Mouse (Mus musculus): ENCODE data around the gene Popdc2. TPM values are rescaled to one million over a fixed set of nuclear protein-coding genes. Genes with fewer than 3 reads are reported as not detected.

Popdc2 gene
- polyA plus RNA-seq, 1 experiment from 2014 or later: 0.73 TPM

DNA sequence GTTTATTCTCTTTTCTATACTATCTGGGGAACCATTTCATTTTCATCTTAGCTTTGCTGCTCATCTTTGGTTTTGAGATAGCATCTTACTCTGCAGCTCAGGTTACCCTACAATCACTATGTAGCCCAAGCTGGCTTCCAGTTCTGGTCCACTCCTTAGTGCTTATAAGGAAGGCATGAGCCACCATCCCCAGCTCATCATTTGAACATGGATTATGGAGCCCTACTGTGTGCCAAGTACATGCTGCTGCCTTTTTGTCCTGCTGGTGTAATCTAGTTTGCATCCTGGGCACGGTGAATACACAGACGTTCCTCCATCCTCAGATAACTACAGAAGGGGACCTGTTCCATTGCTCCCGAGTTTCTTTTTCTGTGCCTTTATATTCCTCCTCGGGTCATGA, 10.9 kb downstream of the Popdc2 start:
- DNase-seq (ENCODE audit: extremely low spot score, low spot score): no peak
- no peaks in the 10 kb centered on the region for H3K9me3 ChIP-seq
- no peak overlapping the region for H3K4me3 ChIP-seq
- peaks cover 18% of the 10 kb centered on the region for H3K4me1 ChIP-seq
- H3K36me3 ChIP-seq (replicated peaks): no peaks in the 10 kb centered on the region
- H3K27ac ChIP-seq: no peak overlapping the region
- WGBS: 88% methylated on average over 4 of the region's 4 CpGs
- no peaks in the 10 kb centered on the region for H3K27me3 ChIP-seq (ENCODE audit: poor library complexity, severe bottlenecking)

GRCm38 (mm10) chr16:38373439-38373838, 11.4 kb downstream of the Popdc2 start:
- peaks cover 16% of the 10 kb centered on the region for H3K4me1 ChIP-seq
- H3K27me3 ChIP-seq (ENCODE audit: poor library complexity, severe bottlenecking): no peaks in the 10 kb centered on the region
- H3K9me3 ChIP-seq: no peaks in the 10 kb centered on the region
- WGBS: 84% methylated on average over 10 of the region's 10 CpGs
- no peak overlapping the region for H3K27ac ChIP-seq
- no peak for DNase-seq (ENCODE audit: extremely low spot score, low spot score)
- H3K4me3 ChIP-seq: no peak overlapping the region
- H3K36me3 ChIP-seq (replicated peaks): no peaks in the 10 kb centered on the region

GRCm38 (mm10) chr16:38373941-38374340, 11.9 kb downstream of the Popdc2 start:
- Histone ChIP-seq H3K9me3 (no peaks in the 10 kb centered on the region), H3K36me3 (replicated peaks) (no peaks in the 10 kb centered on the region), H3K27ac (no peak overlapping the region), H3K4me3 (peak overlapping the region; percentile 4; the same call in 1 of the 2 replicates), H3K27me3 (ENCODE audit: poor library complexity, severe bottlenecking) (no peaks in the 10 kb centered on the region), H3K4me1 (peaks cover 19% of the 10 kb centered on the region)
- no peak for DNase-seq (ENCODE audit: extremely low spot score, low spot score)
- 86% methylated on average over 16 of the region's 16 CpGs for WGBS

DNA sequence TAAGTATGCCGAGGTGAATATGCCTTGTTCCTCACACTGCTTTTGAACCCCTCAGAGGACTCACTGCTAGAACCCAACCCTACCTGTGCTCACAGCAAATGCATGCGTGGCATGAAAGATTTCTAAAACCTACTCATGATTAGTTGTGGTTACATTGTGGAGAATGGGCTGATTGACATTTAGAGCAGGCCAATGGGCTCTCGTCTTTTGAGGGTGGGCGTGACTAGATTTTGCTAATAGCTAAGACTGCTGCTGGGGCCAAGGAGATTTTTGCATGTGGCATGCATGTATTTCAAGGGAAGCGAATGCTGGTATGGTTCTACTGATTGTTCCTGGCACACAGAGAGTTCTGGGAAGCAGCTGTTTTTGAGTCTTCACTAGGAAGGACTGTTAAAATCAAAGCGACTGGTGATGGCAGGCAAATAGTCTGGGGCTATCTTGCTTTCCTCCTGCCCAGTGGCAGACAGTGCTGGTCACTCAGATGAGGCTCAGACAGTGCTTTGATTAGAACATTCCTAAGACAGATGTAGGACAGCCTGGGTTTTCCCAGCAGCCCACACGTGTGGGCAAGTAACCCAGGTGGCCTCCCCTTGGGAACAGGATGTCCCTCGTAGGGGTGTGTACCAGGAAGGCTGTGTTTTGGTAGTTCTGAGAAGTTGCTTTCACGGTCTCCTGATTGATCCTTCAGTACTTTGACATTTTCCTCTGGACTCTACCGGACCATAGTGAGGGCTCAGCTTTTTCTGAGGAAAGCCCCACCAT, 12.6 kb downstream of the Popdc2 start:
- peak overlapping the region; percentile 4; the same call in 1 of the 2 replicates for H3K4me3 ChIP-seq
- DNase-seq (ENCODE audit: extremely low spot score, low spot score): no peak
- 86% methylated on average over 10 of the region's 10 CpGs for WGBS
- no peaks in the 10 kb centered on the region for H3K27me3 ChIP-seq (ENCODE audit: poor library complexity, severe bottlenecking)
- no peaks in the 10 kb centered on the region for H3K36me3 ChIP-seq (replicated peaks)
- no peaks in the 10 kb centered on the region for H3K9me3 ChIP-seq
- no peak overlapping the region for H3K27ac ChIP-seq
- H3K4me1 ChIP-seq: peaks cover 19% of the 10 kb centered on the region

- WGBS: 87% methylated on average over 7 of the region's 7 CpGs
- Histone ChIP-seq H3K36me3 (replicated peaks) (no peaks in the 10 kb centered on the region), H3K4me3 (no peak overlapping the region), H3K27me3 (ENCODE audit: poor library complexity, severe bottlenecking) (no peaks in the 10 kb centered on the region), H3K4me1 (peaks cover 17% of the 10 kb centered on the region), H3K9me3 (no peaks in the 10 kb centered on the region), H3K27ac (no peak overlapping the region)
- DNase-seq (ENCODE audit: extremely low spot score, low spot score): no peak
Observed at GRCm38 (mm10) chr16:38375182-38375581, 13.2 kb downstream of the Popdc2 start.

GRCm38 (mm10) chr16:38376163-38376840, 14.3 kb downstream of the Popdc2 start:
- no peaks in the 10 kb centered on the region for H3K9me3 ChIP-seq
- H3K27ac ChIP-seq: peak overlapping the region; percentile 82
- peak overlapping the region; percentile 41 for H3K4me3 ChIP-seq
- no peaks in the 10 kb centered on the region for H3K27me3 ChIP-seq (ENCODE audit: poor library complexity, severe bottlenecking)
- DNase-seq (ENCODE audit: extremely low spot score, low spot score): peak; percentile 42
- H3K4me1 ChIP-seq: peaks cover 17% of the 10 kb centered on the region
- WGBS: 30% methylated on average over 17 of the region's 17 CpGs
- H3K36me3 ChIP-seq (replicated peaks): no peaks in the 10 kb centered on the region

GRCm38 (mm10) chr16:38376841-38377249, 14.8 kb downstream of the Popdc2 start:
- Histone ChIP-seq H3K27ac (peak overlapping the region; percentile 82), H3K4me1 (peaks cover 17% of the 10 kb centered on the region), H3K9me3 (no peaks in the 10 kb centered on the region), H3K27me3 (ENCODE audit: poor library complexity, severe bottlenecking) (no peaks in the 10 kb centered on the region), H3K4me3 (peak overlapping the region; percentile 41), H3K36me3 (replicated peaks) (no peaks in the 10 kb centered on the region)
- DNase-seq (ENCODE audit: extremely low spot score, low spot score): no peak
- 64% methylated on average over 8 of the region's 8 CpGs for WGBS

- no peaks in the 10 kb centered on the region for H3K27me3 ChIP-seq (ENCODE audit: poor library complexity, severe bottlenecking)
- no peak overlapping the region for H3K4me3 ChIP-seq
- H3K36me3 ChIP-seq (replicated peaks): no peaks in the 10 kb centered on the region
- H3K27ac ChIP-seq: no peak overlapping the region
- H3K9me3 ChIP-seq: no peaks in the 10 kb centered on the region
- WGBS: 88% methylated on average over 6 of the region's 6 CpGs
- DNase-seq (ENCODE audit: extremely low spot score, low spot score): no peak
- peaks cover 17% of the 10 kb centered on the region for H3K4me1 ChIP-seq
Observed at GRCm38 (mm10) chr16:38377546-38377945, 15.5 kb downstream of the Popdc2 start.

DNA sequence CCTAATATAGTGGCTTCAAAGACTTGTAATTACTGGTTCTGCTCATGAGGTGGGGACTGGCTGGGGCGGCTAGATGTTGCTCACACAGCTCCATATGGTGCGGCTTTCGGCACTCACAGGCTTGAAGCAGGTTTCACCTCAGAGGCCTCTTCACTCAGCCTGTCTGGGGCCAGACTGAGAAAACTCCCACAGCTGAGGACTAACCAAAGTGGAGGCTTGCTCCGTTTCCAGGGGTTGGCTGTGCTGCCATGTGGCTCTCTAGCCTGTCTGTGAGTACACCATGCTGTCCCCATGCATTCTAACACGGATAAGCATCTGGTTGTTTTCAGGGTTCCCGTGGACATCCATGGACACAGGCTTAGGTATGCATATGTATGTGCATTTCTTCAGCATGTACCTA, 16.6 kb downstream of the Popdc2 start:
- no peak for DNase-seq (ENCODE audit: extremely low spot score, low spot score)
- Histone ChIP-seq H3K9me3 (no peaks in the 10 kb centered on the region), H3K36me3 (replicated peaks) (no peaks in the 10 kb centered on the region), H3K27ac (no peak overlapping the region), H3K27me3 (ENCODE audit: poor library complexity, severe bottlenecking) (no peaks in the 10 kb centered on the region), H3K4me3 (no peak overlapping the region), H3K4me1 (peaks cover 17% of the 10 kb centered on the region)
- WGBS: 88% methylated on average over 6 of the region's 6 CpGs

- Histone ChIP-seq H3K9me3 (no peaks in the 10 kb centered on the region), H3K36me3 (replicated peaks) (no peaks in the 10 kb centered on the region), H3K27ac (no peak overlapping the region), H3K4me3 (no peak overlapping the region), H3K27me3 (ENCODE audit: poor library complexity, severe bottlenecking) (no peaks in the 10 kb centered on the region), H3K4me1 (peaks cover 17% of the 10 kb centered on the region)
- WGBS: 61% methylated on average over 6 of the region's 6 CpGs
- DNase-seq (ENCODE audit: extremely low spot score, low spot score): no peak
Observed at GRCm38 (mm10) chr16:38379088-38379487, 17.1 kb downstream of the Popdc2 start.

DNA sequence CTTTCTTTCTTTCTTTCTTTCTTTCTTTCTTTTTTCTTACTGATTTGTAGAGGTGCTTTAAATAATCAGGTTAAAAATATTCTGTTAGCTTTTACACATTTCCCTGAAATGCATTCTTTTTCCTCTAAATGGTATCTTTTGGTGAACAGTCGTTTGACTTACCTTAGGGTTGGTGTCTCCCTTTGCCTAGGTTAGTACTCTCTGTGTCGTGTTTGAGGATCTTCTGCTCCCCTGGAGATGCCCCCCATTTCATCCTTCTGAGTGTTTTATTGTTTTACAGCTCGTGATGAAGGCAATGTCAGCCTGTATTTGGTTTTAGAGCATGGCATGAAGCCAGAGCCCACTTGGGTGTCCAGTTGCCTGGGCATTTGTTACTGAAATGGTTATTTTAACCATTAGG, 17.5 kb downstream of the Popdc2 start:
- H3K4me3 ChIP-seq: no peak overlapping the region
- peaks cover 17% of the 10 kb centered on the region for H3K4me1 ChIP-seq
- no peaks in the 10 kb centered on the region for H3K36me3 ChIP-seq (replicated peaks)
- no peak for DNase-seq (ENCODE audit: extremely low spot score, low spot score)
- 64% methylated on average over 3 of the region's 3 CpGs for WGBS
- H3K27ac ChIP-seq: no peak overlapping the region
- no peaks in the 10 kb centered on the region for H3K9me3 ChIP-seq
- no peaks in the 10 kb centered on the region for H3K27me3 ChIP-seq (ENCODE audit: poor library complexity, severe bottlenecking)

DNA sequence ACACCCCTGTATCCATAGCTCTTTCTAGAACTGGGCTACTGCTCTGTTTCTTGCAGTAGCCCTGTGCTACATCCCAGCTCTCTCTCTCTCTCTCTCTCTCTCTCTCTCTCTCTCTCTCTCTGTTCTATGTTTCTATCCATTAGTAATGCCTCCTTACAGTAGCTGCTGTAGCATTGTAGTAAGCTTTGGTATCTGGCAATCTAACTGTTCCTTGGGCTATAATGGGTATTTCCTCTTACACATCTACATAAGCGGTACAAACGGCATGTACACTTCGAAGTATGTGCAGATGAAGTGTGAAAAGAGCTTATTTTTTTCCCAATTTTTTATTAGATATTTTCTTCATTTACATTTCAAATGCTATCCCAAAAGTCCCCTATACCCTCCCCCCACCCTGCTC, 17.9 kb downstream of the Popdc2 start:
- H3K27ac ChIP-seq: no peak overlapping the region
- 96% methylated on average over 3 of the region's 3 CpGs for WGBS
- no peak overlapping the region for H3K4me3 ChIP-seq
- H3K9me3 ChIP-seq: no peaks in the 10 kb centered on the region
- no peak for DNase-seq (ENCODE audit: extremely low spot score, low spot score)
- peaks cover 17% of the 10 kb centered on the region for H3K4me1 ChIP-seq
- H3K27me3 ChIP-seq (ENCODE audit: poor library complexity, severe bottlenecking): no peaks in the 10 kb centered on the region
- no peaks in the 10 kb centered on the region for H3K36me3 ChIP-seq (replicated peaks)

GRCm38 (mm10) chr16:38383683-38384082, 21.7 kb downstream of the Popdc2 start:
- 87% methylated on average over 2 of the region's 2 CpGs for WGBS
- Histone ChIP-seq H3K4me1 (0 out of 2 replicates have a peak, but pooled peaks cover 3% of the 10 kb centered on the region), H3K27ac (no peak overlapping the region), H3K36me3 (replicated peaks) (no peaks in the 10 kb centered on the region), H3K4me3 (no peak overlapping the region), H3K27me3 (ENCODE audit: poor library complexity, severe bottlenecking) (no peaks in the 10 kb centered on the region), H3K9me3 (no peaks in the 10 kb centered on the region)
- no peak for DNase-seq (ENCODE audit: extremely low spot score, low spot score)

Measured in forebrain, embryonic 10.5 days (tissue).